Mouse (Mus musculus): ENCODE measurements around the gene Adcy1.
"Not testable (repeated sequence)": the region's sequence is repeated elsewhere in the genome, so short reads cannot be mapped to it uniquely, and the experiment has no call there.

Gene Adcy1

GRCm38 (mm10) chr11:7215703-7216102 lies 152.4 kb downstream of the Adcy1 start:
- DNase-seq (ENCODE audit: low spot score in 2 of 2) = peak; percentile 60 to 72

GRCm38 (mm10) chr11:7221826-7222225 lies 158.5 kb downstream of the Adcy1 start:
- not testable (repeated sequence) for DNase-seq (ENCODE audit: low spot score in 2 of 2)

GRCm38 (mm10) chr11:7226200-7226599 lies 162.9 kb downstream of the Adcy1 start:
- DNase-seq (ENCODE audit: low spot score in 2 of 2) = no peak

GRCm38 (mm10) chr11:7226810-7227550 lies 163.7 kb downstream of the Adcy1 start:
- DNase-seq (ENCODE audit: low spot score in 2 of 2) = no peak

- DNase-seq (ENCODE audit: low spot score in 2 of 2) = no peak
These were observed 164.8 kb downstream of the Adcy1 start for GRCm38 (mm10) chr11:7228107-7228506.

Data from urinary bladder, postnatal 36 days (tissue).